Mouse (Mus musculus) CH12.LX (cell line): ENCODE data around the gene Stpg4. TPM values are rescaled to one million over a fixed set of nuclear protein-coding genes. Genes with fewer than 3 reads are reported as not detected.

Experiments used
- DNase-seq: peaks from one replicate; pipeline ENCODE4 v3.0.0-alpha.2; 2013; ENCODE audit errors: extremely low read depth
- H3K27ac ChIP-seq: 2 replicates; pipeline ENCODE4 v1.5.1; 2012; ENCODE audit warnings: low read depth, mild to moderate bottlenecking, control low read depth, moderate library complexity; ENCODE audit not compliant: insufficient read depth
- H3K27me3 ChIP-seq: replicated peaks from 2 replicates; pipeline ENCODE3; 2012; ENCODE audit warnings: inconsistent platforms
- H3K36me3 ChIP-seq, 2 experiments: replicated peaks in 1 of 2; 2 replicates each; pipeline versions ENCODE3 to v1.6.1; 2012; ENCODE audit warnings: inconsistent platforms in 1 of 2, low read length in 1 of 2, mild to moderate bottlenecking in 1 of 2, mixed read lengths in 1 of 2, moderate library complexity in 1 of 2; ENCODE audit not compliant: control insufficient read depth in 1 of 2, insufficient read depth in 1 of 2
- H3K4me1 ChIP-seq, 2 experiments: 2 replicates each; pipeline ENCODE4 v1.6.1; 2012; ENCODE audit warnings: inconsistent platforms in 1 of 2, moderate library complexity in 1 of 2; ENCODE audit not compliant: insufficient read depth in 2 of 2, control insufficient read depth in 1 of 2
- H3K4me2 ChIP-seq: 2 replicates; pipeline ENCODE4 v1.6.1; 2012; ENCODE audit warnings: low read depth, mild to moderate bottlenecking, control low read depth; ENCODE audit not compliant: poor library complexity, insufficient read depth, severe bottlenecking
- H3K4me3 ChIP-seq, 3 experiments: fragments of 150-350 bp in 1 of 3; sonication (generic) in 1 of 3; replicated peaks in 1 of 3; 2 replicates each; pipeline versions ENCODE3 to v1.5.1; 2011 to 2012; ENCODE audit warnings: low read depth in 2 of 3, low read length in 2 of 3, mild to moderate bottlenecking in 2 of 3, moderate library complexity in 2 of 3, control low read depth in 1 of 3, improper control_type of control experiment in 1 of 3, inconsistent platforms in 1 of 3, mixed read lengths in 1 of 3; ENCODE audit not compliant: poor library complexity in 1 of 3
- H3K79me2 ChIP-seq: replicated peaks from 2 replicates; pipeline ENCODE4 v1.6.1; 2012; ENCODE audit warnings: mild to moderate bottlenecking, moderate library complexity; ENCODE audit not compliant: control insufficient read depth, poor library complexity, insufficient read depth, severe bottlenecking; ENCODE audit errors: extremely low read depth
- H3K9ac ChIP-seq: 2 replicates; pipeline ENCODE4 v1.6.1; 2012; ENCODE audit warnings: low read depth, mild to moderate bottlenecking, control low read depth, moderate library complexity; ENCODE audit not compliant: insufficient read depth
- H3K9me3 ChIP-seq: replicated peaks from 2 replicates; pipeline ENCODE3; 2012; ENCODE audit warnings: low read length, inconsistent platforms, mixed read lengths
- CHD2 ChIP-seq: IDR thresholded peaks from 2 replicates; pipeline ENCODE4 v1.6.1; 2011; ENCODE audit warnings: low read length, improper control_type of control experiment
- EP300 ChIP-seq: IDR thresholded peaks from 2 replicates; pipeline ENCODE4 v1.6.1; 2011; ENCODE audit warnings: low read length, improper control_type of control experiment
- GABPA ChIP-seq: IDR thresholded peaks from 2 replicates; pipeline ENCODE4 v1.6.1; 2012; ENCODE audit warnings: low read depth, low read length, improper control_type of control experiment, inconsistent platforms; ENCODE audit not compliant: insufficient replicate concordance
- HCFC1 ChIP-seq: IDR thresholded peaks from 2 replicates; pipeline ENCODE4 v1.6.1; 2012; ENCODE audit warnings: low read depth, mild to moderate bottlenecking, inconsistent platforms, low read length, improper control_type of control experiment
- IRF4 ChIP-seq: IDR thresholded peaks from 2 replicates; pipeline ENCODE4 v1.6.1; 2014; ENCODE audit warnings: low read depth, mild to moderate bottlenecking, inconsistent platforms, low read length, improper control_type of control experiment
- JUN ChIP-seq: IDR thresholded peaks from 2 replicates; pipeline ENCODE4 v1.6.1; 2011; ENCODE audit warnings: low read depth, mild to moderate bottlenecking, low read length, improper control_type of control experiment, moderate library complexity; ENCODE audit not compliant: insufficient read depth
- KAT2A ChIP-seq: IDR thresholded peaks from 2 replicates; pipeline ENCODE4 v1.6.1; 2012; ENCODE audit warnings: low read length, improper control_type of control experiment, inconsistent platforms; ENCODE audit not compliant: insufficient replicate concordance
- MAFK ChIP-seq: IDR thresholded peaks from 2 replicates; pipeline ENCODE4 v1.6.1; 2011; ENCODE audit warnings: low read length, improper control_type of control experiment; ENCODE audit not compliant: insufficient replicate concordance
- MAZ ChIP-seq: IDR thresholded peaks from 2 replicates; pipeline ENCODE4 v1.6.1; 2012; ENCODE audit warnings: low read depth, mild to moderate bottlenecking, inconsistent platforms, low read length, improper control_type of control experiment, moderate library complexity
- MEF2A ChIP-seq: IDR thresholded peaks from 2 replicates; pipeline ENCODE4 v1.6.1; 2014; ENCODE audit warnings: low read depth, mild to moderate bottlenecking, inconsistent platforms, low read length, improper control_type of control experiment, borderline replicate concordance
- MXI1 ChIP-seq: IDR thresholded peaks from 2 replicates; pipeline ENCODE4 v1.6.1; 2011; ENCODE audit warnings: mild to moderate bottlenecking, low read depth, low read length, improper control_type of control experiment
- PAX5 ChIP-seq: IDR thresholded peaks from 2 replicates; pipeline ENCODE4 v1.6.1; 2012; ENCODE audit warnings: low read length, inconsistent platforms, mixed read lengths
- POLR2AphosphoS2 ChIP-seq: IDR thresholded peaks from 2 replicates; pipeline ENCODE4 v1.6.1; 2011; ENCODE audit warnings: low read depth, low read length, improper control_type of control experiment
- RAD21 ChIP-seq: IDR thresholded peaks from 2 replicates; pipeline ENCODE4 v1.6.1; 2011; ENCODE audit warnings: low read depth, mild to moderate bottlenecking, low read length, improper control_type of control experiment, moderate library complexity
- SIN3A ChIP-seq: IDR thresholded peaks from 2 replicates; pipeline ENCODE4 v1.6.1; 2012; ENCODE audit warnings: low read length, improper control_type of control experiment, inconsistent platforms
- SMC3 ChIP-seq: IDR thresholded peaks from 2 replicates; pipeline ENCODE4 v1.6.1; 2011; ENCODE audit warnings: low read depth, low read length, improper control_type of control experiment
- USF1 ChIP-seq: IDR thresholded peaks from 2 replicates; pipeline ENCODE4 v1.6.1; 2014; ENCODE audit warnings: low read depth, mild to moderate bottlenecking, inconsistent platforms, low read length, improper control_type of control experiment
- USF2 ChIP-seq: conservative IDR thresholded peaks from 2 replicates; pipeline ENCODE4 v1.6.1; 2011; ENCODE audit warnings: low read depth, low read length, improper control_type of control experiment
- ZC3H11A ChIP-seq: IDR thresholded peaks from 2 replicates; pipeline ENCODE4 v1.6.1; 2012; ENCODE audit warnings: low read depth, mild to moderate bottlenecking, inconsistent platforms, low read length, improper control_type of control experiment
- ZMIZ1 ChIP-seq: IDR thresholded peaks from 2 replicates; pipeline ENCODE4 v1.6.1; 2012; ENCODE audit warnings: low read depth, mild to moderate bottlenecking, inconsistent platforms, low read length, improper control_type of control experiment
- dilution Hi-C: fragments of 300-500 bp; cut with MboI; formaldehyde crosslinking; loops from 2 replicates; pipeline ENCODE4 v1.14.3; 2020; ENCODE audit warnings: low sequenced_read_pairs; ENCODE audit not compliant: extremely low pct_unique_long_range_greater_than_20kb, extremely low pct_ligation_motif_present
- in situ Hi-C: fragments of 300-500 bp; cut with MboI; formaldehyde crosslinking; loops from 3 replicates; pipeline ENCODE4 v1.14.3; 2019; ENCODE audit warnings: low sequenced_read_pairs, low pct_ligation_motif_present, low pct_unique_long_range_greater_than_20kb, mixed read lengths
- polyA plus RNA-seq: library from polyadenylated mRNA; unstranded; fragments of >175 nt; gene quantifications from 2 replicates; pipeline ENCODE4 v1.2.1, GENCODE M21; 2012; ENCODE audit warnings: low read depth; ENCODE audit not compliant: insufficient read length
- total RNA-seq, 2 experiments: library from RNA; depleted of rRNA; stranded (reverse); fragments of 300-350 nt in 1 of 2; fragments of >200 nt in 1 of 2; gene quantifications; 2 replicates each; pipeline ENCODE4 v1.2.3; 2012 to 2014

The Stpg4 gene
- total and polyA plus RNA-seq, 3 experiments, result not detected

GRCm38 (mm10) chr17:87460669-87461498, 33.3 kb upstream of the Stpg4 start:
- H3K4me1 ChIP-seq, result peaks cover 13 to 55% of the 10 kb centered on the region in 2 experiments
- TF ChIP-seq IRF4 (no peak), RAD21 (no peak), MEF2A (no peak), CHD2 (no peak), USF2 (no peak), USF1 (no peak), PAX5 (no peak), ZMIZ1 (no peak), MXI1 (no peak), EP300 (no peak), KAT2A (no peak)
- H3K4me3 ChIP-seq, result no peak overlapping the region
- H3K79me2 ChIP-seq, result no peaks in the 10 kb centered on the region
- H3K9me3 ChIP-seq, result no peaks in the 10 kb centered on the region
- no peak overlapping the region for H3K27ac ChIP-seq
- no peaks in the 10 kb centered on the region for H3K36me3 ChIP-seq
- H3K27me3 ChIP-seq, result peaks cover 12% of the 10 kb centered on the region
- DNase-seq, result no peak
- no peak overlapping the region for H3K9ac ChIP-seq
- dilution Hi-C loops, result no loop called here
- in situ Hi-C loops, result loop anchor here (5.0 kb wide), 1 partner anchor 41 kb away; no protein-coding TSS in a partner anchor
- H3K4me2 ChIP-seq, result 0 out of 2 replicates have a peak overlapping the region, but pooled peaks have one; percentile 14

GRCm38 (mm10) chr17:87459750-87460668, 32.5 kb upstream of the Stpg4 start:
- no peak overlapping the region for H3K27ac ChIP-seq
- peaks cover 13 to 55% of the 10 kb centered on the region in 2 experiments for H3K4me1 ChIP-seq
- peaks cover 18% of the 10 kb centered on the region for H3K27me3 ChIP-seq
- in situ Hi-C loops (loop anchor here (5.0 kb wide), 1 partner anchor 42 kb away; no protein-coding TSS in a partner anchor), dilution Hi-C loops (no loop called here)
- H3K4me2 ChIP-seq, result peak overlapping the region; percentile 52; the same call in 1 of the 2 replicates
- no peaks in the 10 kb centered on the region for H3K36me3 ChIP-seq
- TF ChIP-seq USF2 (no peak), POLR2AphosphoS2 (no peak), EP300 (no peak), SMC3 (no peak), ZC3H11A (no peak), MAZ (no peak), JUN (no peak), CHD2 (no peak), KAT2A (no peak), MEF2A (no peak), HCFC1 (no peak), RAD21 (no peak), GABPA (no peak), SIN3A (no peak), MAFK (no peak)
- no peaks in the 10 kb centered on the region for H3K9me3 ChIP-seq
- H3K79me2 ChIP-seq, result no peaks in the 10 kb centered on the region
- H3K4me3 ChIP-seq, result no peak overlapping the region
- no peak for DNase-seq
- no peak overlapping the region for H3K9ac ChIP-seq
